Mouse (Mus musculus) activated CD4-positive, CD25-positive, alpha-beta regulatory T cell, adult 9 weeks (primary cell): Measurements from ENCODE around the gene Tpcn2. TPM values are rescaled to one million over a fixed set of nuclear protein-coding genes. Genes with fewer than 3 reads are reported as not detected.

Source experiments
- polyA plus RNA-seq: library from polyadenylated mRNA; unstranded; fragments of 100-300 nt; shearing (Covaris generic); gene quantifications from one replicate; pipeline ENCODE4 v1.2.1, GENCODE M21; 2017

Gene Tpcn2
- 15.9 TPM for polyA plus RNA-seq

GRCm38 (mm10) chr7:145283487-145284187 lies at the start of gene Tpcn2:
Tpcn2 (minus strand) TSS chr7:145284011.

GRCm38 (mm10) chr7:145314785-145315411 lies 31.1 kb upstream of the Tpcn2 start, which contains the start of gene Mrgprd:
Mrgprd (plus strand) TSS chr7:145314835.

GRCm38 (mm10) chr7:145300321-145301007 lies 16.7 kb upstream of the Tpcn2 start, which contains the start of gene Mrgprf:
Mrgprf (plus strand) TSS chr7:145300828.

GRCm38 (mm10) chr7:145208006-145208405 lies 75.8 kb downstream of the Tpcn2 start, which contains the start of gene 1810010D01Rik:
1810010D01Rik (minus strand) TSS chr7:145208119.

Other genes with a start within 250 kb of the Tpcn2 start
- 0.94 TPM for gene 1810010D01Rik, start 75.9 kb downstream of the Tpcn2 start, polyA plus RNA-seq
- not detected for gene Mrgprf, start 16.8 kb upstream of the Tpcn2 start, polyA plus RNA-seq
- not detected for gene Mrgprd, start 30.8 kb upstream of the Tpcn2 start, polyA plus RNA-seq